Mouse (Mus musculus) liver, embryonic 11.5 days (tissue): ENCODE results near the gene Zbtb8os. TPM values are rescaled to one million over a fixed set of nuclear protein-coding genes. Genes with fewer than 3 reads are reported as not detected.

Experiments
- ATAC-seq: fragments of 200-750 bp; cut with Nextera tagmentation; replicated peaks from 2 replicates; pipeline ENCODE4 v1.8.0; 2017; ENCODE audit warnings: moderate number of reproducible peaks, mild to moderate bottlenecking, moderate TSS enrichment, moderate library complexity; ENCODE audit not compliant: low FRiP score
- DNase-seq: peaks from one replicate; pipeline ENCODE4 v3.0.0-alpha.2; 2017; ENCODE audit warnings: low spot score
- H3K27ac ChIP-seq: fragments of 300-500 bp; sonication (generic); 2 replicates; pipeline ENCODE4 v1.5.1; 2014; ENCODE audit warnings: mild to moderate bottlenecking, low read depth, low read length, control low read depth
- H3K27me3 ChIP-seq: fragments of 300-500 bp; sonication (generic); replicated peaks from 2 replicates; pipeline ENCODE4 v1.6.1; 2014; ENCODE audit warnings: low read length, mixed read lengths; ENCODE audit not compliant: control insufficient read depth, insufficient read depth
- H3K36me3 ChIP-seq: fragments of 300-500 bp; sonication (generic); 2 replicates; pipeline ENCODE4 v1.6.1; 2014; ENCODE audit warnings: mild to moderate bottlenecking, low read length, moderate library complexity, mixed read lengths; ENCODE audit not compliant: control insufficient read depth, insufficient read depth
- H3K4me1 ChIP-seq: fragments of 300-500 bp; sonication (generic); replicated peaks from 2 replicates; pipeline ENCODE4 v1.6.1; 2014; ENCODE audit warnings: low read length, mixed read lengths; ENCODE audit not compliant: control insufficient read depth, insufficient read depth
- H3K4me2 ChIP-seq: fragments of 300-500 bp; sonication (generic); 2 replicates; pipeline ENCODE4 v1.6.1; 2014; ENCODE audit warnings: mild to moderate bottlenecking, control low read depth, moderate library complexity
- H3K4me3 ChIP-seq: fragments of 300-500 bp; sonication (generic); 2 replicates; pipeline ENCODE4 v1.5.1; 2014; ENCODE audit warnings: low read depth, low read length, control low read depth
- H3K9ac ChIP-seq: fragments of 300-500 bp; sonication (generic); 2 replicates; pipeline ENCODE4 v1.6.1; 2014; ENCODE audit warnings: low read depth, low read length, control low read depth
- H3K9me3 ChIP-seq: fragments of 300-500 bp; sonication (generic); 2 replicates; pipeline ENCODE4 v1.6.1; 2016; ENCODE audit warnings: low read length, inconsistent platforms, mixed read lengths; ENCODE audit not compliant: control insufficient read depth
- WGBS: fragments of 180-500 bp; shearing (Covaris S2); extraction: QIAGEN DNeasy Blood & Tissue Kit; methylation state at CpG from one replicate; pipeline ENCODE4 v1.1.7; 2014; 5-methylcytosine and 5-hydroxymethylcytosine counted together
- polyA plus RNA-seq: library from polyadenylated mRNA; unstranded; fragments of >200 nt; fragmentation: Nextera tagmentation; extraction: Ambion mirVana; gene quantifications from 2 replicates; pipeline ENCODE4 v1.2.1, GENCODE M21; 2014

Gene Zbtb8os
- polyA plus RNA-seq, 1 experiment from 2014 or later: 53.9 TPM

DNA sequence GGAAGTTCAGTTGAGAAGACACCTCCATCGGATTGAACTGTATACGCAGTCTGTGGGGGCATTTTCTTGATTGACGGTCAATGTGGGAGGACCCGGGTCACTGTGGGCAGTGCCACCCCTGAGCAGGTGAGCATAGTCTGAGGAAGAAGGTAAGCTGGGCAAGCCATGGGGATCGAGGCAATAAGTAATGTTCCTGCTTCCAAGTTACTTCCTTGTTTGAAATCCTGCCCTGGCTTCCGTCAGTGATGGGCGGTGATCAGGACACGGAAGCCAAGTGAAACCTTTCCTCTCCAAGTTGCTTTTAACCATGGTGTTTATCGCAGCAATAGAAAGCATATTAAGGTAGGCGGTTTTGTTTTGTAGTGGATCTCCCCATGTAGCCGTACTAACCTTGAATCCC is 50.2 kb downstream of the Zbtb8os start:
- Histone ChIP-seq H3K4me3 (no peak overlapping the region), H3K36me3 (no peaks in the 10 kb centered on the region), H3K27ac (peak overlapping the region; percentile 34; the same call in 1 of the 2 replicates), H3K4me1 (peaks cover 12% of the 10 kb centered on the region), H3K4me2 (no peak overlapping the region), H3K9ac (no peak overlapping the region), H3K9me3 (no peaks in the 10 kb centered on the region), H3K27me3 (no peaks in the 10 kb centered on the region)
- no peak for ATAC-seq
- no peak for DNase-seq
- 83% methylated on average over 11 of the region's 11 CpGs for WGBS

DNA sequence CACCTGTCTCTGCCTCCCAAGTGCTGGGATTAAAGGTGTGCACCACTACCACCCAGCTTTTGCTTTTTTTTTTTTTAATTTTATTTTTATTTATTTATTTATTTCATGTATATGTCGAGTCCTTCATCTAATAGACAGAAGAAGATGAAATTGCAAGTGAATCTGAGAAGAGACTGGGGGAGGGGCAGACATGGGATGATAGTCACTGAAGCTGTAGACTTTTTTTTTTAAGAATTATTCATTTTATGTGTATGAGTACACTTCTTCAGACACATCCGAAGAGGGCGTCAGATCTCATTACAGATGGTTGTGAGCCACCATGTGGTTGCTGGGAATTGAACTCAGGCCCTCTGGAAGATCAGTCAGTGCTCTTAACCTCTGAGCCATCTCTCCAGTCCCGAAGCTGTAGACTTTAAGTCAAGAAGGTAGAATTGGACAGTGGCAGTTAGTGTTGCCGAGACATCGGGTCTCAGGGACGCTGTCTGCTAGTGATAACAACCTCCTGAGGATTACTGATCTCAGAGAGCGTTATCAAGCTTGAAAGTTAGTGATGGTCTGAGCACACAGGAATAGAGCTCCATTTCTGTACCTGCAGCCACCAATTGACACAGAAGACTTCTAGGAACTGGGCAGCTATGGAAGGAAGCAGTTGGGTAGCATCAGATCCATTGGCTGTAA is 50.9 kb downstream of the Zbtb8os start:
- H3K4me1 ChIP-seq: peaks cover 12% of the 10 kb centered on the region
- DNase-seq (no peak), ATAC-seq (peak; percentile 91)
- H3K9ac ChIP-seq: no peak overlapping the region
- H3K9me3 ChIP-seq: no peaks in the 10 kb centered on the region
- H3K27ac ChIP-seq: peak overlapping the region; percentile 44
- H3K4me3 ChIP-seq: no peak overlapping the region
- 47% methylated on average over 8 of the region's 8 CpGs for WGBS
- no peaks in the 10 kb centered on the region for H3K27me3 ChIP-seq
- no peaks in the 10 kb centered on the region for H3K36me3 ChIP-seq
- peak overlapping the region; percentile 33 for H3K4me2 ChIP-seq

GRCm38 (mm10) chr4:129386989-129387388 is 51.5 kb downstream of the Zbtb8os start:
- Histone ChIP-seq H3K4me1 (peaks cover 12% of the 10 kb centered on the region), H3K27ac (peak overlapping the region; percentile 44), H3K9me3 (no peaks in the 10 kb centered on the region), H3K36me3 (no peaks in the 10 kb centered on the region), H3K4me3 (no peak overlapping the region), H3K4me2 (peak overlapping the region; percentile 33), H3K27me3 (no peaks in the 10 kb centered on the region), H3K9ac (no peak overlapping the region)
- ATAC-seq: peak; percentile 59
- no peak for DNase-seq
- 46% methylated on average over 1 of the region's 2 CpGs for WGBS

- Histone ChIP-seq H3K9me3 (no peaks in the 10 kb centered on the region), H3K27ac (no peak overlapping the region), H3K4me2 (no peak overlapping the region), H3K4me3 (no peak overlapping the region), H3K9ac (no peak overlapping the region), H3K4me1 (peaks cover 12% of the 10 kb centered on the region), H3K27me3 (no peaks in the 10 kb centered on the region), H3K36me3 (no peaks in the 10 kb centered on the region)
- DNase-seq (no peak), ATAC-seq (no peak)
- 85% methylated on average over 5 of the region's 5 CpGs for whole genome bisulfite sequencing
Measured at GRCm38 (mm10) chr4:129388404-129388803, 52.9 kb downstream of the Zbtb8os start.

DNA sequence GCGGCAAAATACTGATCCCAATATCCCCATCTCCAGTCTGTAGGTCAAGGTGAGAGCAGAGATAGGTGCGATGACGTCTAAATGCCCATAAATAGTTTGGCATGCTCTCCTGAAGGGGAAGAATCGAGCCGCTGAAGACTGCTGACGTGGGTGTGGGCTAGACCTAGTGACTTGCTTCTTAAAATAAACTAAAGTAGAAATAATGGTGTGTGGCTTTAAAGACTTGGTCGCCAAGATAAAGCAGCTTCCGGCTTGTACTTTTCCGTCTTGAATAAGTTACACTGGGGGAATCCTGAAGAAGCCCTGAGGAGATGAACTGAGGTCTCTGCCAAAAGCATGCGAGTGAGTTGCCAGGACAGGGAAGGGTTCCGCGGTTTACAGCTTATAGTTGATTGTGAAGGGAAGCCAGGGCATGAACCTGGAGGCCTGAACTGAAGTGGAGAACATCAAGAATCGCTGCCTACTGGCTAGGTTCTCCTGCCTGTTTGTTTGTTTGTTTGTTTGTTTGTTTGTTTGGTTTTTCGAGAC is 54.8 kb downstream of the Zbtb8os start:
- H3K4me2 ChIP-seq: no peak overlapping the region
- no peaks in the 10 kb centered on the region for H3K27me3 ChIP-seq
- H3K9me3 ChIP-seq: no peaks in the 10 kb centered on the region
- DNase-seq: no peak
- H3K4me3 ChIP-seq: no peak overlapping the region
- peaks cover 8% of the 10 kb centered on the region for H3K4me1 ChIP-seq
- H3K9ac ChIP-seq: no peak overlapping the region
- no peaks in the 10 kb centered on the region for H3K36me3 ChIP-seq
- 69% methylated on average over 14 of the region's 14 CpGs for WGBS
- ATAC-seq: no peak
- no peak overlapping the region for H3K27ac ChIP-seq

DNA sequence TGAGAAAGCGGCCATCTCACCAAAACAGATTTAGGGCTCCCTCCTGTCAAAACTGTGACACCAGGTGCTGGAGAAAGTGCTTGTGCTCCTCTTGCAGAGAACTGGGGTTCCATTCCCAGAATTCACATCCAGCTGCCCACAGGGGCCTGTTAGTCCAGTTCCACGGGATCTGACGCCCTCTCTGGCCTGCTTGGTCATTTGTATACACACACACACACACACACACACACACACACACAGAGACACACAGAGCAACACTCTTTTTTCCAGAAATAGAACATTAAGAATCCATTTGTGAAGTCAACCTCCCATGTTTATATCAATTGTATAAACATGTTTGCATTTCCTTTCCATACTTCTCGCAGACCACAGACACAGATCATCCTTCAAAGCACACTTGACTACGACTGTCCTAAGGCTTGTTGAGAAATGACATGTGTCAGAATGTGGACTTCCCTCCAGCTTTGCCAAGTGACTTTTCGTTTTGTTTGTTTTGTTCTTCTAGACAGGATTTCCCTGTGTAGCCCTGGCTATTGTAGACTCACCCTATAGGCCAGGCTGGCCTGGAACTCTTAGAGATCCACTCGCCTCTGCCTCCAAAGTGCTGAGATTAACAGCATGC is 55.6 kb downstream of the Zbtb8os start:
- H3K27me3 ChIP-seq: no peaks in the 10 kb centered on the region
- no peak for DNase-seq
- no peak for ATAC-seq
- peaks cover 2% of the 10 kb centered on the region; the same call in 1 of the 2 replicates for H3K4me1 ChIP-seq
- no peak overlapping the region for H3K4me3 ChIP-seq
- no peak overlapping the region for H3K27ac ChIP-seq
- H3K4me2 ChIP-seq: no peak overlapping the region
- WGBS: 77% methylated on average over 7 of the region's 7 CpGs
- no peak overlapping the region for H3K9ac ChIP-seq
- H3K36me3 ChIP-seq: no peaks in the 10 kb centered on the region
- H3K9me3 ChIP-seq: no peaks in the 10 kb centered on the region

GRCm38 (mm10) chr4:129394089-129394870 is 58.8 kb downstream of the Zbtb8os start:
- DNase-seq (no peak), ATAC-seq (no peak)
- WGBS: 59% methylated on average over 12 of the region's 12 CpGs
- Histone ChIP-seq H3K9ac (no peak overlapping the region), H3K4me1 (no peaks in the 10 kb centered on the region; the same call in 1 of the 2 replicates), H3K4me3 (no peak overlapping the region), H3K36me3 (no peaks in the 10 kb centered on the region), H3K27ac (no peak overlapping the region), H3K9me3 (no peaks in the 10 kb centered on the region), H3K4me2 (no peak overlapping the region), H3K27me3 (no peaks in the 10 kb centered on the region)

DNA sequence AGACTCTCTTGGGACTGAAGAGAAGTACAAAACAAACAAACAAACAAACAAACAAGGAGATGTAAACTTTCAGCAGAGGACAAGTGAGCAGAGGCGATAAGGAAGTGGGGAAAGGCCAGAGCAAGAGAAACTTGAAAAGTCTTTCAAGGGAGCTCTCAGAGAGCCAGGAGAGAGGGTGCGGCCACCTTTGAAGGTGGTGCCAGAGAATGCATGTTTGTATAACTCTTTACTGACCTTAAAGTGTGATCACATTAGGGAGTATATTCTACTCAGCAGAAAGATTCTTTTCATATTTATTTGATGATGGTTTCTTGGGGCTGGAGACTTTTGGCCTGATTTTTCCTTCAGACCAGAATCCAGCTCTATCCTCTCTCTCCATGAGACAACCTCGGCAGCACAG is 61.5 kb downstream of the Zbtb8os start:
- H3K4me1 ChIP-seq: no peaks in the 10 kb centered on the region; the same call in 1 of the 2 replicates
- WGBS: 80% methylated on average over 3 of the region's 3 CpGs
- H3K4me3 ChIP-seq: no peak overlapping the region
- no peak overlapping the region for H3K4me2 ChIP-seq
- no peak for ATAC-seq
- H3K27me3 ChIP-seq: no peaks in the 10 kb centered on the region
- no peaks in the 10 kb centered on the region for H3K36me3 ChIP-seq
- DNase-seq: no peak
- H3K27ac ChIP-seq: no peak overlapping the region
- H3K9ac ChIP-seq: no peak overlapping the region
- no peaks in the 10 kb centered on the region for H3K9me3 ChIP-seq
